Mouse (Mus musculus) neural tube, embryonic 15.5 days (tissue): ENCODE data around the gene Vmn1r200. TPM values are rescaled to one million over a fixed set of nuclear protein-coding genes. Genes with fewer than 3 reads are reported as not detected.
"Not testable (repeated sequence)": the region's sequence is repeated elsewhere in the genome, so short reads cannot be mapped to it uniquely, and the experiment has no call there.

ENCODE experiments used
- ATAC-seq: fragments of 200-750 bp; cut with Nextera tagmentation; 2 replicates; pipeline ENCODE4 v1.8.0; 2017; ENCODE audit warnings: mild to moderate bottlenecking, moderate TSS enrichment, moderate library complexity; ENCODE audit not compliant: low FRiP score
- H3K27ac ChIP-seq: fragments of 300-500 bp; sonication (generic); replicated peaks from 2 replicates; pipeline ENCODE4 v1.5.1; 2015; ENCODE audit warnings: mild to moderate bottlenecking, inconsistent platforms
- H3K27me3 ChIP-seq: fragments of 300-500 bp; sonication (generic); replicated peaks from 2 replicates; pipeline ENCODE4 v1.6.1; 2015; ENCODE audit warnings: inconsistent platforms
- H3K36me3 ChIP-seq: fragments of 300-500 bp; sonication (generic); 2 replicates; pipeline ENCODE4 v1.6.1; 2015; ENCODE audit warnings: inconsistent platforms
- H3K4me1 ChIP-seq: fragments of 300-500 bp; sonication (generic); 2 replicates; pipeline ENCODE4 v1.6.1; 2015; ENCODE audit warnings: inconsistent platforms
- H3K4me2 ChIP-seq: fragments of 300-500 bp; sonication (generic); 2 replicates; pipeline ENCODE4 v1.6.1; 2015; ENCODE audit warnings: inconsistent platforms, mild to moderate bottlenecking, moderate library complexity
- H3K4me3 ChIP-seq: fragments of 300-500 bp; sonication (generic); replicated peaks from 2 replicates; pipeline ENCODE4 v1.5.1; 2015; ENCODE audit warnings: mild to moderate bottlenecking, inconsistent platforms
- H3K9ac ChIP-seq: fragments of 300-500 bp; sonication (generic); replicated peaks from 2 replicates; pipeline ENCODE4 v1.6.1; 2015; ENCODE audit warnings: mild to moderate bottlenecking, inconsistent platforms
- H3K9me3 ChIP-seq: fragments of 300-500 bp; sonication (generic); replicated peaks from 2 replicates; pipeline ENCODE4 v1.6.1; 2016; ENCODE audit warnings: inconsistent platforms
- WGBS: fragments of 180-500 bp; shearing (Covaris S2); methylation state at CpG from one replicate; pipeline ENCODE4 v1.1.7; 2015; ENCODE audit warnings: mixed read lengths; 5-methylcytosine and 5-hydroxymethylcytosine counted together
- polyA plus RNA-seq: library from polyadenylated mRNA; unstranded; fragments of >200 nt; fragmentation: Nextera tagmentation; extraction: Ambion mirVana; gene quantifications from 2 replicates; pipeline ENCODE4 v1.2.1, GENCODE M21; 2015

Gene Vmn1r200
- polyA plus RNA-seq, result not detected in 2 replicates

DNA sequence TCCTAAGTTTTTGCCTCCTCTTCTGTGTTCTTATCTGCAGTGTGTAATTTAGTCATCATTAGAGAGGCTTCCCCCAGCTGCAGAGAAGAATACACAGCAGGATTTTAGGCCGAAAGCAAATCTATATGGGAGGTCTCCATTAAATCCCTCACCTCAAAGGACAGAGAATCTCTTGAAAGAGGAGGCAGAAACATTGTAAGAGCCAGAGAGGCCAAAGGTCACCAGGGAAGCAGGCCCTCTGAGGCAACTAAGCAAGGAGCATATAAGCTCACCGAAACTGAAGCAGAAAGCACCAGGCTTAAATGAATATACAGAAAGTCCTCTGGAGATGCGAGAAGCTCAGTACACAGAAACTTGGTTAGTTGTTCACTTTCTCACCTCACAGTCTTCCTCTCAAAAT lies at the start of gene Vmn1r200:
Gene Vmn1r200 (plus strand): TSS at position 301 of the 400 bp plus-strand sequence.
- Histone ChIP-seq H3K27ac (no peak within 1 kb of the TSS), H3K9ac (no peak within 1 kb of the TSS), H3K4me1 (no peaks in the 10 kb centered on the region), H3K9me3 (no peaks in the 10 kb centered on the region), H3K27me3 (no peaks in the 10 kb centered on the region), H3K4me2 (no peak within 1 kb of the TSS), H3K4me3 (no peak within 1 kb of the TSS), H3K36me3 (no peaks in the 10 kb centered on the region)
- 66% methylated on average over 3 of the region's 3 CpGs for WGBS
- no peak for ATAC-seq

DNA sequence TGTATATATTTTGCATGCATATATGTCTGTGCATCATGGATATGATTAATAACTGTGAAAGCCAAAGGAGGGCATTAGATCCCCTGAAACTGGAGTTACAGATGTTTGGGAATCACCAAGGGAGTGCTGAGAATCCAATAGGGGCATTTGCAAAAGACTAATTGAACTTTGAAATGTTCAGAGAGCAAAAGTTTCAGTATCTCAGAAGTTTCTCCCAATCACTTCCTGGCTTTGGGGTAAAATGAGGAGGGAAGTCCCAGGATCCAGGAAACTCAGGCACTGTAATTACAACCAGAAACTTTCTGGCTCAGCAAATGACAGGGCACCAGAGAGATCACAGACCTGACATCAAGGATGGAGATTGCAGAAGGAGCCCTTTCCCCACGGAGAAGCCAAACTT lies 40.1 kb upstream of the Vmn1r200 start, which contains the start of gene Vmn1r198:
Gene Vmn1r198 (plus strand): TSS at position 301 of the 400 bp plus-strand sequence.
- Histone ChIP-seq H3K27me3 (no peaks in the 10 kb centered on the region), H3K36me3 (no peaks in the 10 kb centered on the region), H3K4me2 (no peak within 1 kb of the TSS), H3K4me3 (no peak within 1 kb of the TSS), H3K4me1 (no peaks in the 10 kb centered on the region), H3K9ac (no peak within 1 kb of the TSS), H3K9me3 (no peaks in the 10 kb centered on the region), H3K27ac (no peak within 1 kb of the TSS)
- WGBS, result 54% methylated on average over 1 of the region's 1 CpGs
- ATAC-seq, result no peak

DNA sequence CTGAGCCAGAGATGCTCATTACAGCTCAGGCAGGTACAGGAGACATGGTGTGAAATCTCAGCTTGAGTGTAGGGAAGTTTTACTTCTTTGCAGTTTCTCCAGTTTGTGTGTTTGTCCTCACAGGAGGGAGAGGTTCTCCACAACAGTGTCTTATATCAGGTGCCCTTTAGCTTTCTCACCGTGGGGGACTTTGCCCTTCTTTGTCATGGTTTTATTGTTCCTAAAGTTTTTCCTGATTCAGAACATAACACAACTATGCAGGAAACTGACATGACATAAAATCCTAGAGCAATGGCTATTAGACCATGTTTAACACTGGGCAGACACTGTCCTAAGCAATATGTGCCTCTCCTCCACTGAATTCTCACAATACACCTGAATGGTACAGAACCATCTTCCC lies 39.4 kb upstream of the Vmn1r200 start:
- Histone ChIP-seq H3K36me3 (no peaks in the 10 kb centered on the region), H3K9me3 (no peaks in the 10 kb centered on the region), H3K4me2 (no peak overlapping the region), H3K4me3 (no peak overlapping the region), H3K27me3 (no peaks in the 10 kb centered on the region), H3K4me1 (no peaks in the 10 kb centered on the region), H3K27ac (no peak overlapping the region), H3K9ac (no peak overlapping the region)
- ATAC-seq, result no peak
- WGBS, result 82% methylated on average over 1 of the region's 1 CpGs

DNA sequence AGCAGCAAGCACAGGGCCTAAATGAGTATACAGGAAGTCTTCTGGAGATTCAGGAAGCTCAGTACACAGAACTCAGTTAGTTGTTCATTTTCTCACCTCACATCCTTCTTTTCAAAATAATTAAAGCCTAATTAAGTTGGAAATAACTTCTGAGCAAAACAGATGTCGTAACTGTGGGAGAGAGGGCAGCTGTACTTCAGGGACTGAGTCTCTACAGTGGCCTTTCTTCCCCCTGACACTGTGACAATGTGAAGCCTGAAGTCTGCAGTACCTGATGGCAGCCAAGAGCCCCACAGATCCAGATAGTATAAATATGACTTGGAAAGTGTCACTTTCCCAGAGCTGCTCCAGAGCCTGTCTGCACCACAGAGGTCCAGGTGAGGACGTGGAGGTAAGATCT lies 10.7 kb upstream of the Vmn1r200 start, which contains the start of gene Vmn1r199:
Gene Vmn1r199 (plus strand): TSS at position 301 of the 400 bp plus-strand sequence.
- Histone ChIP-seq H3K27ac (no peak within 1 kb of the TSS), H3K4me3 (no peak within 1 kb of the TSS), H3K9me3 (no peaks in the 10 kb centered on the region), H3K4me1 (no peaks in the 10 kb centered on the region), H3K9ac (no peak within 1 kb of the TSS), H3K4me2 (no peak within 1 kb of the TSS), H3K36me3 (no peaks in the 10 kb centered on the region), H3K27me3 (no peaks in the 10 kb centered on the region)
- 83% methylated on average over 2 of the region's 2 CpGs for WGBS
- no peak for ATAC-seq

DNA sequence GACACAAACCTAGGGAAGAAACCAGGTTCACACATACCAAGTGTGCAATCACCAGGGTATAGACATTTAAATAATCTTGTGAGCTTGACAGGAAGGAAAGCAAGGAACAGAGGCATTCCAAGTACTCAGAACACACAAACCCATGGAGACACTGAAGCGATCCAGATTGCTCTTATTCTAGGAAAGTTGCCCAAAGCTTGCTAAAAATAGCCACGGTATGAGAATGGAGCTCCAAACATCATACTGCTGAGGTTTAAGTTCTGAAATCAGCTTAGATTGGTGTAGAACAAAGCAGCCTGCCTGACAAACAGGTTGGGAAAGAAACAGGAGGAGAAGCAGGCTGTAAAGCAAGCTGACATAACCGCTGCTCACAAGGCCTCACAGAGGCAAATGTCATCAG lies 9.0 kb upstream of the Vmn1r200 start:
- H3K36me3 ChIP-seq, H3K27ac ChIP-seq, H3K4me1 ChIP-seq, H3K9ac ChIP-seq, H3K27me3 ChIP-seq, ATAC-seq, H3K4me3 ChIP-seq, H3K4me2 ChIP-seq, H3K9me3 ChIP-seq: not testable (repeated sequence)
- 67% methylated on average over 3 of the region's 3 CpGs for WGBS

DNA sequence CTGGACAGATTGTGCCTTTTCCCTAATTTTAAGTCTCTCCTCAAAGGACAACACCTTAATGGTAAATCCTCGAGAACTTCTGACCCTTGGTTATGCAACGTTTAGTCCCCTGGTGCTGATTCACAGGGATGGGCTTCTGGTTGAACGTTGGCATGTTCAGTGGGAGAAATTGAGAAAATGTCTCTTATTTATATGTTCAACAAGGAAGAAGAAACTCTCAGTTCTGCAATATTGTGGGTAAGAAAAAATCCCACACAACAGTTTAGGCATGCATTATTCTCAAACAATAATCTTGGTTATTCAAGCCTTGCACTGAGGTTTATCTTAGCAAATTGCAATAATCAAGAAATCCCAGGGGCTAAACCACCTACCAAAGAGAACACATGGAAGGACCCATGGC lies 6.8 kb upstream of the Vmn1r200 start:
- Histone ChIP-seq H3K9me3 (no peaks in the 10 kb centered on the region), H3K27ac (no peak overlapping the region), H3K9ac (no peak overlapping the region), H3K4me2 (no peak overlapping the region), H3K27me3 (no peaks in the 10 kb centered on the region), H3K36me3 (no peaks in the 10 kb centered on the region), H3K4me3 (no peak overlapping the region), H3K4me1 (no peaks in the 10 kb centered on the region)
- WGBS, result 83% methylated on average over 3 of the region's 3 CpGs
- ATAC-seq, result no peak

DNA sequence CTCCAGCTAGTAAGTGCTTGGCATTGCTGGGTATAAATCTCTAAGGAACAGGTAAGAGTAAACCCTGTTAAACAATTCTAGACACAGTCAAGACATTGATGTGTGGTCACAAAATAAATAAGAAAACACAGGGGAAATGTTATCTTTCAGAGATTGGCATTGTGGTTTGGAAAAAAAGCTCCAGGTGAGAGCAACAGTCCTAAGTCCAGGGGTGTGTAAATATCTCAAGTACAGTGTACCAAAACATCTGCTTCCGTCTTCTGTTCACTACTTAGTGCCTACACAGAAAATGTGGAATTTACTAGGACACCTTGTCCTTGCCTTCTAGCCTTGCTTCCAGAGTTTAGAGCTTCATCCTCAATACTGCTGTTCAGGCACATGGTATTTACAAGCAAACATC lies 3.1 kb upstream of the Vmn1r200 start:
- 97% methylated on average over 1 of the region's 1 CpGs for WGBS
- no peaks in the 10 kb centered on the region for H3K36me3 ChIP-seq
- H3K27ac ChIP-seq, result no peak overlapping the region
- no peaks in the 10 kb centered on the region for H3K4me1 ChIP-seq
- no peaks in the 10 kb centered on the region for H3K9me3 ChIP-seq
- no peaks in the 10 kb centered on the region for H3K27me3 ChIP-seq
- no peak for ATAC-seq
- no peak overlapping the region for H3K4me3 ChIP-seq
- no peak overlapping the region for H3K4me2 ChIP-seq
- H3K9ac ChIP-seq, result no peak overlapping the region

DNA sequence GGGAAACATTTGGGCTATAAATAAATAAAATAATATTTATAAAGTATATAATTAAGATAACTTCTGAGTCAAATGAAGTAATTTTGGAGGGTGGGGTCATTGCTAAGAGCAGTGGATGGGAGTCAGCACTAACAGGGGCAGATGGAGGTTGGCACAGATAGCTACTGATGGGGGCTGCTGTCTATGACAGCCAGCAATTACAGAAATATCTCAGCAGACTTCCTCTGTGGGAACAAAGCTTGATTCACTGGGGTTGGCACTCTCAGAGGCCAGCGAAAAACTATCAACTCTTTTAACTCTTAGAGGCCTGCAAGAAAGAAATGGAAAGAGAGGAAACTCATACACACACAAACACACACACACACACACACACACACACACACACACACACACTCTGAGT lies 12.8 kb downstream of the Vmn1r200 start:
- H3K9ac ChIP-seq, result no peak overlapping the region
- no peak for ATAC-seq
- WGBS, result 75% methylated on average over 1 of the region's 1 CpGs
- H3K36me3 ChIP-seq, result no peaks in the 10 kb centered on the region
- no peak overlapping the region for H3K27ac ChIP-seq
- no peak overlapping the region for H3K4me3 ChIP-seq
- no peaks in the 10 kb centered on the region for H3K27me3 ChIP-seq
- H3K9me3 ChIP-seq, result 0 out of 2 replicates have a peak, but pooled peaks cover 2% of the 10 kb centered on the region
- no peak overlapping the region for H3K4me2 ChIP-seq
- H3K4me1 ChIP-seq, result no peaks in the 10 kb centered on the region

Other genes with a start within 250 kb of the Vmn1r200 start
- gene Vmn1r191, start 206.4 kb upstream of the Vmn1r200 start, polyA plus RNA-seq, result not detected in 2 replicates
- not detected in 2 replicates for gene Vmn1r192, start 199.2 kb upstream of the Vmn1r200 start, polyA plus RNA-seq
- not detected in 2 replicates for gene Vmn1r193, start 167.2 kb upstream of the Vmn1r200 start, polyA plus RNA-seq
- not detected in 2 replicates for gene Vmn1r194, start 146.2 kb upstream of the Vmn1r200 start, polyA plus RNA-seq
- not detected in 2 replicates for gene Vmn1r195, start 119.9 kb upstream of the Vmn1r200 start, polyA plus RNA-seq
- not detected in 2 replicates for gene Vmn1r196, start 100.5 kb upstream of the Vmn1r200 start, polyA plus RNA-seq
- gene Vmn1r197, start 65.8 kb upstream of the Vmn1r200 start, polyA plus RNA-seq, result not detected in 2 replicates
- not detected in 2 replicates for gene Vmn1r198, start 40.0 kb upstream of the Vmn1r200 start, polyA plus RNA-seq
- not detected in 2 replicates for gene Vmn1r199, start 10.6 kb upstream of the Vmn1r200 start, polyA plus RNA-seq
- gene Vmn1r201, start 81.5 kb downstream of the Vmn1r200 start, polyA plus RNA-seq, result not detected in 2 replicates
- not detected in 2 replicates for gene Vmn1r202, start 115.0 kb downstream of the Vmn1r200 start, polyA plus RNA-seq
- gene Vmn1r203, start 127.7 kb downstream of the Vmn1r200 start, polyA plus RNA-seq, result not detected in 2 replicates
- not detected in 2 replicates for gene Vmn1r204, start 162.8 kb downstream of the Vmn1r200 start, polyA plus RNA-seq
- gene Vmn1r205, start 202.6 kb downstream of the Vmn1r200 start, polyA plus RNA-seq, result not detected in 2 replicates
- gene Vmn1r206, start 233.9 kb downstream of the Vmn1r200 start, polyA plus RNA-seq, result not detected in 2 replicates